Mouse (Mus musculus): ENCODE results near the gene Ube2q2. TPM values are rescaled to one million over a fixed set of nuclear protein-coding genes. Genes with fewer than 3 reads are reported as not detected.

The Ube2q2 gene
- polyA plus RNA-seq, 1 experiment from 2014 or later = 34.5 TPM

Other genes starting within 250 kb of the Ube2q2 start
- 4.3 and 5.0 TPM in 2 replicates for gene Hykk, start 231.6 kb upstream of the Ube2q2 start, polyA plus RNA-seq (2015; fragmentation: Nextera tagmentation; extraction: Ambion mirVana)
- 289 and 291 TPM in 2 replicates for gene Psma4, start 198.1 kb upstream of the Ube2q2 start, polyA plus RNA-seq (2015; fragmentation: Nextera tagmentation; extraction: Ambion mirVana)
- gene AY074887, start 197.9 kb upstream of the Ube2q2 start, polyA plus RNA-seq (2015; fragmentation: Nextera tagmentation; extraction: Ambion mirVana) = 0.79 and 1.00 TPM in 2 replicates
- gene Chrna5, start 168.0 kb upstream of the Ube2q2 start, polyA plus RNA-seq (2015; fragmentation: Nextera tagmentation; extraction: Ambion mirVana) = 1.2 and 1.8 TPM in 2 replicates
- gene Chrna3, start 122.3 kb upstream of the Ube2q2 start, polyA plus RNA-seq (2015; fragmentation: Nextera tagmentation; extraction: Ambion mirVana) = 0.13 TPM in 1 of 2 replicates, not detected in the other
- gene Chrnb4, start 100.1 kb upstream of the Ube2q2 start, polyA plus RNA-seq (2015; fragmentation: Nextera tagmentation; extraction: Ambion mirVana) = 0.17 and 0.33 TPM in 2 replicates
- gene Fbxo22, start 60.1 kb downstream of the Ube2q2 start, polyA plus RNA-seq (2015; fragmentation: Nextera tagmentation; extraction: Ambion mirVana) = 46.3 and 48.2 TPM in 2 replicates
- gene Nrg4, start 178.0 kb downstream of the Ube2q2 start, polyA plus RNA-seq (2015; fragmentation: Nextera tagmentation; extraction: Ambion mirVana) = 1.9 and 2.1 TPM in 2 replicates
- gene Tmem266, start 178.1 kb downstream of the Ube2q2 start, polyA plus RNA-seq (2015; fragmentation: Nextera tagmentation; extraction: Ambion mirVana) = 0.65 and 0.90 TPM in 2 replicates

All from limb, embryonic 15.5 days (tissue).